Mouse (Mus musculus) CH12.LX (cell line): ENCODE measurements around the gene Vps9d1. TPM values are rescaled to one million over a fixed set of nuclear protein-coding genes. Genes with fewer than 3 reads are reported as not detected.
A peak's percentile ranks its signal among the peaks of the same experiment; 100 is the strongest.

Source experiments
- DNase-seq: peaks from one replicate; pipeline ENCODE4 v3.0.0-alpha.2; 2013; ENCODE audit errors: extremely low read depth
- H3K27ac ChIP-seq: 2 replicates; pipeline ENCODE4 v1.5.1; 2012; ENCODE audit warnings: low read depth, mild to moderate bottlenecking, control low read depth, moderate library complexity; ENCODE audit not compliant: insufficient read depth
- H3K27me3 ChIP-seq: replicated peaks from 2 replicates; pipeline ENCODE3; 2012; ENCODE audit warnings: inconsistent platforms
- H3K36me3 ChIP-seq, 2 experiments: replicated peaks in 1 of 2; 2 replicates each; pipeline versions ENCODE3 to v1.6.1; 2012; ENCODE audit warnings: inconsistent platforms in 1 of 2, low read length in 1 of 2, mild to moderate bottlenecking in 1 of 2, mixed read lengths in 1 of 2, moderate library complexity in 1 of 2; ENCODE audit not compliant: control insufficient read depth in 1 of 2, insufficient read depth in 1 of 2
- H3K4me1 ChIP-seq, 2 experiments: 2 replicates each; pipeline ENCODE4 v1.6.1; 2012; ENCODE audit warnings: inconsistent platforms in 1 of 2, moderate library complexity in 1 of 2; ENCODE audit not compliant: insufficient read depth in 2 of 2, control insufficient read depth in 1 of 2
- H3K4me2 ChIP-seq: 2 replicates; pipeline ENCODE4 v1.6.1; 2012; ENCODE audit warnings: low read depth, mild to moderate bottlenecking, control low read depth; ENCODE audit not compliant: poor library complexity, insufficient read depth, severe bottlenecking
- H3K4me3 ChIP-seq, 3 experiments: fragments of 150-350 bp in 1 of 3; sonication (generic) in 1 of 3; replicated peaks in 1 of 3; 2 replicates each; pipeline versions ENCODE3 to v1.5.1; 2011 to 2012; ENCODE audit warnings: low read depth in 2 of 3, low read length in 2 of 3, mild to moderate bottlenecking in 2 of 3, moderate library complexity in 2 of 3, control low read depth in 1 of 3, improper control_type of control experiment in 1 of 3, inconsistent platforms in 1 of 3, mixed read lengths in 1 of 3; ENCODE audit not compliant: poor library complexity in 1 of 3
- H3K79me2 ChIP-seq: replicated peaks from 2 replicates; pipeline ENCODE4 v1.6.1; 2012; ENCODE audit warnings: mild to moderate bottlenecking, moderate library complexity; ENCODE audit not compliant: control insufficient read depth, poor library complexity, insufficient read depth, severe bottlenecking; ENCODE audit errors: extremely low read depth
- H3K9ac ChIP-seq: 2 replicates; pipeline ENCODE4 v1.6.1; 2012; ENCODE audit warnings: low read depth, mild to moderate bottlenecking, control low read depth, moderate library complexity; ENCODE audit not compliant: insufficient read depth
- H3K9me3 ChIP-seq: replicated peaks from 2 replicates; pipeline ENCODE3; 2012; ENCODE audit warnings: low read length, inconsistent platforms, mixed read lengths
- CTCF ChIP-seq, 2 experiments: IDR thresholded peaks in 1 of 2; conservative IDR thresholded peaks in 1 of 2; 2 replicates each; pipeline ENCODE4 v1.5.1; 2011 to 2012; ENCODE audit warnings: low read depth in 2 of 2, low read length in 2 of 2, improper control_type of control experiment in 1 of 2, inconsistent platforms in 1 of 2, mild to moderate bottlenecking in 1 of 2, moderate library complexity in 1 of 2
- ELF1 ChIP-seq: IDR thresholded peaks from 2 replicates; pipeline ENCODE4 v1.6.1; 2014; ENCODE audit warnings: low read depth, mild to moderate bottlenecking, inconsistent platforms, low read length, improper control_type of control experiment
- JUND ChIP-seq: conservative IDR thresholded peaks from 2 replicates; pipeline ENCODE4 v1.6.1; 2011; ENCODE audit warnings: low read depth, low read length, improper control_type of control experiment
- MEF2A ChIP-seq: IDR thresholded peaks from 2 replicates; pipeline ENCODE4 v1.6.1; 2014; ENCODE audit warnings: low read depth, mild to moderate bottlenecking, inconsistent platforms, low read length, improper control_type of control experiment, borderline replicate concordance
- POLR2A ChIP-seq: IDR thresholded peaks from 2 replicates; pipeline ENCODE4 v1.6.1; 2011; ENCODE audit warnings: low read depth, mild to moderate bottlenecking, improper control_type of control experiment, low read length
- POLR2AphosphoS2 ChIP-seq: IDR thresholded peaks from 2 replicates; pipeline ENCODE4 v1.6.1; 2011; ENCODE audit warnings: low read depth, low read length, improper control_type of control experiment
- RCOR1 ChIP-seq: conservative IDR thresholded peaks from 2 replicates; pipeline ENCODE4 v1.6.1; 2012; ENCODE audit warnings: low read depth, mild to moderate bottlenecking, inconsistent platforms, low read length, improper control_type of control experiment
- TBP ChIP-seq: conservative IDR thresholded peaks from 2 replicates; pipeline ENCODE4 v1.6.1; 2011; ENCODE audit warnings: low read depth, low read length, improper control_type of control experiment
- USF2 ChIP-seq: conservative IDR thresholded peaks from 2 replicates; pipeline ENCODE4 v1.6.1; 2011; ENCODE audit warnings: low read depth, low read length, improper control_type of control experiment
- ZMIZ1 ChIP-seq: IDR thresholded peaks from 2 replicates; pipeline ENCODE4 v1.6.1; 2012; ENCODE audit warnings: low read depth, mild to moderate bottlenecking, inconsistent platforms, low read length, improper control_type of control experiment
- ZNF384 ChIP-seq: IDR thresholded peaks from 2 replicates; pipeline ENCODE4 v1.6.1; 2012; ENCODE audit warnings: low read depth, low read length, improper control_type of control experiment, inconsistent platforms
- dilution Hi-C: fragments of 300-500 bp; cut with MboI; formaldehyde crosslinking; loops from 2 replicates; pipeline ENCODE4 v1.14.3; 2020; ENCODE audit warnings: low sequenced_read_pairs; ENCODE audit not compliant: extremely low pct_unique_long_range_greater_than_20kb, extremely low pct_ligation_motif_present
- in situ Hi-C: fragments of 300-500 bp; cut with MboI; formaldehyde crosslinking; loops from 3 replicates; pipeline ENCODE4 v1.14.3; 2019; ENCODE audit warnings: low sequenced_read_pairs, low pct_ligation_motif_present, low pct_unique_long_range_greater_than_20kb, mixed read lengths
- polyA plus RNA-seq: library from polyadenylated mRNA; unstranded; fragments of >175 nt; gene quantifications from 2 replicates; pipeline ENCODE4 v1.2.1, GENCODE M21; 2012; ENCODE audit warnings: low read depth; ENCODE audit not compliant: insufficient read length
- total RNA-seq, 2 experiments: library from RNA; depleted of rRNA; stranded (reverse); fragments of 300-350 nt in 1 of 2; fragments of >200 nt in 1 of 2; gene quantifications; 2 replicates each; pipeline ENCODE4 v1.2.3; 2012 to 2014

Gene Vps9d1
- total and polyA plus RNA-seq, 3 experiments = 2.8 to 9.7 (median 5.5) TPM

DNA sequence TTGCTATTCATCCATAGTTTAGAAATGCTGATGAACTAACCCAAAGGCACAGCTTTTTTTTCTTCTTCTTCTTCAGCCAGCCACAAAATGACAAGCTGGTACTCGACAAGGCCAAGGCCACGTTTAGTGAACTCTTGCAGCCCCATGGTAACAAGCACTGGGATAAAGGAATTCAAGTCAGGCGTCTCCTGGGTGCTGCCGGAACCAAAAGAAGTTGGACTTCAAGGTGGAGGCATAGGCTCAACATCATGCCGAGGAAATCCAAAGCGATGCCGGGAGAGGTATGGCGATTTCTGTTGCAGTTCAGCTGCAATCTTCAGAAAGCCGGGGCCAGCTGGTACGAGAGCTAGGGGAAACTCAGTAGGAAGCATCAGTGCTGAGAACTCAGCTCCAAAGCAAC, 14.8 kb downstream of the Vps9d1 start:
- in situ Hi-C loops = no loop called here
- no peak for TF ChIP-seq TBP
- no peak for TF ChIP-seq POLR2AphosphoS2
- TF ChIP-seq ZNF384 = no peak
- TF ChIP-seq USF2 = no peak
- no peak for TF ChIP-seq ZMIZ1
- no peak for TF ChIP-seq ELF1
- no peak for TF ChIP-seq JUND
- TF ChIP-seq RCOR1 = no peak
- TF ChIP-seq, all 38 proteins: peak for 0
- dilution Hi-C loops = no loop called here
- Histone ChIP-seq H3K27ac (no peak overlapping the region), H3K36me3 (peaks cover 3 to 33% of the 10 kb centered on the region in 2 experiments), H3K79me2 (no peaks in the 10 kb centered on the region), H3K9me3 (no peaks in the 10 kb centered on the region), H3K4me2 (no peak overlapping the region), H3K9ac (no peak overlapping the region), H3K4me3 (no peak overlapping the region), H3K27me3 (no peaks in the 10 kb centered on the region), H3K4me1 (peaks cover 13 to 17% of the 10 kb centered on the region in 2 experiments)
- DNase-seq = no peak

DNA sequence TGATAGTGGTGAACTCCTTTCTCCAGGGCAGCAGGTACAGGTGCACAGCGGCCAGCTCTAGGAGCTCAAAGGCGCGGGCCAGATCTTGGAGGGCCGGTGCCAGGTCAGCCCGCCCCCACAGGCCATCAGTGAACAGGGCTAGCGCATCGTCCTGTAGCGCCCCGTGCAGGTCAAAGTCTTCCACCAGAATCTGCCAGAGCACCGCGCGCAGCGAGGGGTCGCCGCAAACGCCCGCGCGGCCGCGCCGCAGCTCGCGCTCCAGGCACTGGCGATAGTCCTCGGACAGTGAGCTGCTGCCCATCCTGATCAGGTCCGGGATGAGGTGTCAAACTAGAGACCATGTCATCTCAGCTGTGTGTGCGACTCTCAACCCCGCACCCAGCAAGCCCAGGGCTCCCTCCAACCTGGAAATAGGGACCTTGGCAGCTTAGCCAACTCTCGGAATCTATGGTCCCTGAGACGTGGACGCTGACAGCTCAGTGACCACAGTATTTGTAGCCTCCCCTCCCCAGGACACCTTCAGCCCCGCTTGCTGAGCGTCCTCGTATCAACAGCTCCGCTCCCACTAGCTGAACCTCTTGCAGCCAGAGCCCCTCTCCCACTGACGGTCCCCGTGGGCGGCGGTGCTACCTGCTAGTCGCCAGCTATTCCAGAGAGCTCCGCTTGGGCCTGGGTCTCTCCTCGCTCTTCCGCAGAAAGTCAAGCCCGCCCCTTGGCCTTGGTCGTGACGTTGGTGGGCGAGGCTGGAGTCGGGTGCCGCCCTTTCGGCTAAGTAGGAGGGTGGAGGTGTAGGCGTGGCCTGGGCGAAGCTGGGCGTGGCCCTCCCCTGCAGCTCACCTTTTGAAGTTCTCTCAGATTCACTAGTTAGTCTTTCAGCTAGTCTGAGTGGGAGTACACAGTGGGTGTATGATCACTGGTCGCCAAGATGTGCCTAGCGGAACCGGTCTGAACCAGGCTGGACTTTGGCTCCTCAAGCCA, 18.3 kb downstream of the Vps9d1 start, which contains the start of gene Spata2l:
Gene Spata2l (minus strand): TSS at position 714 of the 978 bp plus-strand sequence.
- Histone ChIP-seq H3K4me1 (peaks cover 13 to 17% of the 10 kb centered on the region in 2 experiments), H3K9me3 (no peaks in the 10 kb centered on the region), H3K9ac (peak within 1 kb of the TSS; percentile 35; the same call in 1 of the 2 replicates), H3K79me2 (no peaks in the 10 kb centered on the region), H3K4me3 (peak within 1 kb of the TSS; percentile 72 to 95 (median 77)), H3K36me3 (peaks cover 3 to 27% of the 10 kb centered on the region in 2 experiments), H3K4me2 (peak within 1 kb of the TSS; percentile 61), H3K27me3 (no peaks in the 10 kb centered on the region), H3K27ac (no peak within 1 kb of the TSS)
- DNase-seq = peak; percentile 83
- in situ Hi-C loops (no loop called here), dilution Hi-C loops (no loop called here)
- TF ChIP-seq ELF1 (peak; percentile 63), POLR2A (peak; percentile 49; the same call in 1 of the 2 replicates), CTCF (conservative IDR thresholded peaks at IDR 0.05 in 1 of 2, IDR thresholded peaks at IDR 0.05 in 1 of 2; ENCODE audit: low read depth in 2 of 2, low read length in 2 of 2) (peak in 1 of 2 experiments; percentile 31; a peak in 2 of 4 replicates), RCOR1 (no peak), MEF2A (no peak)
